Comparison of ENCODE assay signal across 8 mouse cellular contexts in genomic region chr14:118180117-118180557, GRCm38 (mm10). TPM values are rescaled to one million over a fixed set of nuclear protein-coding genes. Genes with fewer than 3 reads are reported as not detected.
A peak's percentile ranks its signal among the peaks of the same experiment; 100 is the strongest.
DNase-seq lines count a peak whose midpoint lies in the region; ATAC-seq and TF ChIP-seq lines count a peak whose summit lies in the region.

No protein-coding gene starts in this region.

- no peak for TF ChIP-seq CTCF in midbrain, postnatal 0 days (IDR thresholded peaks at IDR 0.05)

- peak overlapping the region; percentile 56 for H3K9ac ChIP-seq in liver, embryonic 11.5 days (ENCODE audit: low read depth, low read length)
- H3K9ac ChIP-seq in midbrain, postnatal 0 days (replicated peaks; ENCODE audit: low read length, poor library complexity, severe bottlenecking), result peak overlapping the region; percentile 55
- no peak overlapping the region for H3K9ac ChIP-seq in stomach, embryonic 15.5 days

- ATAC-seq in inflammation-experienced regulatory T-cells, adult 6 months, result peak; percentile 92
- peak; percentile 79 for ATAC-seq in liver, embryonic 11.5 days (replicated peaks; ENCODE audit: low FRiP score)
- peak; percentile 81 for ATAC-seq in midbrain, postnatal 0 days (ENCODE audit: low FRiP score)
- peak; percentile 75 for ATAC-seq in stomach, embryonic 15.5 days (ENCODE audit: insufficient read depth, low FRiP score, low read depth)

- no peaks in the 10 kb centered on the region for H3K9me3 ChIP-seq in liver, embryonic 11.5 days (ENCODE audit: control insufficient read depth, low read length)
- H3K9me3 ChIP-seq in midbrain, postnatal 0 days (ENCODE audit: low read length), result no peaks in the 10 kb centered on the region
- no peaks in the 10 kb centered on the region for H3K9me3 ChIP-seq in stomach, embryonic 15.5 days

- no peaks in the 10 kb centered on the region for H3K27me3 ChIP-seq in liver, embryonic 11.5 days (replicated peaks; ENCODE audit: control insufficient read depth, insufficient read depth, low read length)
- no peaks in the 10 kb centered on the region for H3K27me3 ChIP-seq in midbrain, postnatal 0 days (ENCODE audit: insufficient read depth, low read length)
- H3K27me3 ChIP-seq in stomach, embryonic 15.5 days (replicated peaks), result no peaks in the 10 kb centered on the region

- peak overlapping the region; percentile 61 for H3K4me3 ChIP-seq in liver, embryonic 11.5 days (ENCODE audit: low read depth, low read length)
- peak overlapping the region; percentile 53 for H3K4me3 ChIP-seq in midbrain, postnatal 0 days (ENCODE audit: low read depth, low read length)
- peak overlapping the region; percentile 47 for H3K4me3 ChIP-seq in stomach, embryonic 15.5 days (replicated peaks)

- H3K36me3 ChIP-seq in liver, embryonic 11.5 days (ENCODE audit: control insufficient read depth, insufficient read depth, low read length), result no peaks in the 10 kb centered on the region
- no peaks in the 10 kb centered on the region for H3K36me3 ChIP-seq in midbrain, postnatal 0 days (ENCODE audit: insufficient read depth, low read length)
- H3K36me3 ChIP-seq in stomach, embryonic 15.5 days, result no peaks in the 10 kb centered on the region

- intact Hi-C loops in gastrocnemius, postnatal 36 days (cut with DNase I), result no loop called here

- DNase-seq in B cell, adult 2 months, result peak; percentile 59 to 61
- peak; percentile 38 to 41 for DNase-seq in adrenal gland, adult 18-20 months (ENCODE audit: low spot score in 2 of 2)
- DNase-seq in embryo, embryonic 10.5 days (ENCODE audit: low spot score), result peak; percentile 89
- DNase-seq in gastrocnemius, postnatal 36 days, result peak; percentile 21 to 35
- DNase-seq in liver, embryonic 11.5 days (ENCODE audit: low spot score), result peak; percentile 69
- DNase-seq in midbrain, postnatal 0 days (ENCODE audit: low spot score), result peak; percentile 71

- H3K4me1 ChIP-seq in liver, embryonic 11.5 days (replicated peaks; ENCODE audit: control insufficient read depth, insufficient read depth, low read length), result no peaks in the 10 kb centered on the region
- 0 out of 2 replicates have a peak, but pooled peaks cover 3% of the 10 kb centered on the region for H3K4me1 ChIP-seq in midbrain, postnatal 0 days (ENCODE audit: insufficient read depth, low read length)
- H3K4me1 ChIP-seq in stomach, embryonic 15.5 days, result 0 out of 2 replicates have a peak, but pooled peaks cover 5% of the 10 kb centered on the region

- WGBS in liver, embryonic 11.5 days, result under 1% methylated on average over 20 of the region's 20 CpGs
- WGBS in midbrain, postnatal 0 days, result 0% methylated on average over 20 of the region's 20 CpGs
- under 1% methylated on average over 20 of the region's 20 CpGs for WGBS in stomach, embryonic 15.5 days

- no peak overlapping the region for H3K27ac ChIP-seq in liver, embryonic 11.5 days (ENCODE audit: low read depth, low read length)
- H3K27ac ChIP-seq in midbrain, postnatal 0 days (ENCODE audit: low read depth, low read length), result peak overlapping the region; percentile 70
- H3K27ac ChIP-seq in stomach, embryonic 15.5 days, result peak overlapping the region; percentile 87

- peak overlapping the region; percentile 93 for H3K4me2 ChIP-seq in liver, embryonic 11.5 days
- peak overlapping the region; percentile 85 for H3K4me2 ChIP-seq in midbrain, postnatal 0 days (ENCODE audit: low read depth, low read length, poor library complexity, severe bottlenecking)
- peak overlapping the region; percentile 76 for H3K4me2 ChIP-seq in stomach, embryonic 15.5 days

RNA-seq across cellular contexts. Expression of gene Gpr180, which starts 43.2 kb away (rescaled TPM):
- total RNA-seq in adrenal gland, adult 18-20 months (2021), result 10 to 100 TPM; 21.1 to 27.3 TPM
- total RNA-seq in gastrocnemius, postnatal 36 days (2021), result 10 to 100 TPM; 29.1 to 31.7 TPM
- polyA plus RNA-seq in inflammation-experienced regulatory T-cells, adult 6 months (2017; shearing (Covaris generic)), result 1 to 10 TPM; 3.9 to 9.0 (median 6.0) TPM
- 26.6 and 30.5 TPM in 2 replicates for polyA plus RNA-seq in liver, embryonic 11.5 days (2014; fragmentation: Nextera tagmentation; extraction: Ambion mirVana)
- total RNA-seq in midbrain, postnatal 0 days (2014; rRNA removed), result 43.7 and 62.3 TPM in 2 replicates
- 49.3 and 51.6 TPM in 2 replicates for polyA plus RNA-seq in midbrain, postnatal 0 days (2015; fragmentation: Nextera tagmentation; extraction: Ambion mirVana)
- 55.7 and 56.9 TPM in 2 replicates for polyA plus RNA-seq in stomach, embryonic 15.5 days (2015; fragmentation: Nextera tagmentation; extraction: Ambion mirVana)

RNA-seq across cellular contexts. Expression of gene Tgds, which starts 47.6 kb away (rescaled TPM):
- total RNA-seq in adrenal gland, adult 18-20 months (2021), result 10 to 100 TPM; 13.9 TPM
- 1 to 10 TPM; 3.7 to 6.5 TPM for total RNA-seq in gastrocnemius, postnatal 36 days (2021)
- polyA plus RNA-seq in inflammation-experienced regulatory T-cells, adult 6 months (2017; shearing (Covaris generic)), result 10 to 100 TPM; 32.9 to 43.8 (median 38.4) TPM
- polyA plus RNA-seq in liver, embryonic 11.5 days (2014; fragmentation: Nextera tagmentation; extraction: Ambion mirVana), result 33.5 and 35.4 TPM in 2 replicates
- 4.3 and 7.4 TPM in 2 replicates for total RNA-seq in midbrain, postnatal 0 days (2014; rRNA removed)
- 7.3 and 9.0 TPM in 2 replicates for polyA plus RNA-seq in midbrain, postnatal 0 days (2015; fragmentation: Nextera tagmentation; extraction: Ambion mirVana)
- 34.0 and 34.6 TPM in 2 replicates for polyA plus RNA-seq in stomach, embryonic 15.5 days (2015; fragmentation: Nextera tagmentation; extraction: Ambion mirVana)

RNA-seq across cellular contexts. Expression of gene Sox21, which starts 56.7 kb away (rescaled TPM):
- not detected for total RNA-seq in adrenal gland, adult 18-20 months (2021)
- not detected for total RNA-seq in gastrocnemius, postnatal 36 days (2021)
- not detected for polyA plus RNA-seq in inflammation-experienced regulatory T-cells, adult 6 months (2017; shearing (Covaris generic))
- polyA plus RNA-seq in liver, embryonic 11.5 days (2014; fragmentation: Nextera tagmentation; extraction: Ambion mirVana), result 0.08 and 0.12 TPM in 2 replicates
- 27.8 and 37.9 TPM in 2 replicates for total RNA-seq in midbrain, postnatal 0 days (2014; rRNA removed)
- polyA plus RNA-seq in midbrain, postnatal 0 days (2015; fragmentation: Nextera tagmentation; extraction: Ambion mirVana), result 6.4 and 7.4 TPM in 2 replicates
- 6.2 TPM in 2 replicates for polyA plus RNA-seq in stomach, embryonic 15.5 days (2015; fragmentation: Nextera tagmentation; extraction: Ambion mirVana)

Comparison
In these comparisons a context has a peak if more than half of its experiments do, and no peak if none do; other contexts are left out.
1. DNase-seq: peak in every context shown above with its lines; median percentile 89 in embryo, embryonic 10.5 days; 71 in midbrain, postnatal 0 days; 69 in liver, embryonic 11.5 days; 60 in B cell, adult 2 months; 40 in adrenal gland, adult 18-20 months; 28 in gastrocnemius, postnatal 36 days.